Mouse (Mus musculus) cortical plate, adult 2 months (tissue): Measurements from ENCODE around the gene 4933405O20Rik. TPM values are rescaled to one million over a fixed set of nuclear protein-coding genes. Genes with fewer than 3 reads are reported as not detected.

Source experiments
- H3K27ac ChIP-seq: fragments of 200-500 bp; 2 replicates; pipeline ENCODE4 v1.5.1; 2012; ENCODE audit warnings: low read length, control low read depth, inconsistent platforms; ENCODE audit not compliant: insufficient read depth
- H3K4me1 ChIP-seq: fragments of 200-500 bp; 2 replicates; pipeline ENCODE4 v1.6.1; 2011; ENCODE audit warnings: low read length; ENCODE audit not compliant: control insufficient read depth, insufficient read depth
- H3K4me3 ChIP-seq: fragments of 200-500 bp; 2 replicates; pipeline ENCODE4 v1.5.1; 2011; ENCODE audit warnings: mild to moderate bottlenecking, low read length, control low read depth; ENCODE audit not compliant: insufficient read depth
- CTCF ChIP-seq: fragments of 200-500 bp; IDR thresholded peaks from 2 replicates; pipeline ENCODE4 v1.5.1; 2011; ENCODE audit warnings: mild to moderate bottlenecking, control low read depth, low read length; ENCODE audit not compliant: insufficient read depth; ENCODE audit errors: extremely low read depth
- POLR2A ChIP-seq: fragments of 200-500 bp; IDR thresholded peaks from 2 replicates; pipeline ENCODE4 v1.6.1; 2011; ENCODE audit warnings: mild to moderate bottlenecking, low read length, control low read depth; ENCODE audit not compliant: insufficient read depth; ENCODE audit errors: extremely low read depth
- polyA plus RNA-seq: library from polyadenylated mRNA; depleted of rRNA; stranded (reverse); fragments of >200 nt; gene quantifications from 2 replicates; pipeline ENCODE4 v1.2.3, GENCODE M21; 2012; rRNA removed

4933405O20Rik gene
- polyA plus RNA-seq = 0.96 and 1.1 TPM in 2 replicates

DNA sequence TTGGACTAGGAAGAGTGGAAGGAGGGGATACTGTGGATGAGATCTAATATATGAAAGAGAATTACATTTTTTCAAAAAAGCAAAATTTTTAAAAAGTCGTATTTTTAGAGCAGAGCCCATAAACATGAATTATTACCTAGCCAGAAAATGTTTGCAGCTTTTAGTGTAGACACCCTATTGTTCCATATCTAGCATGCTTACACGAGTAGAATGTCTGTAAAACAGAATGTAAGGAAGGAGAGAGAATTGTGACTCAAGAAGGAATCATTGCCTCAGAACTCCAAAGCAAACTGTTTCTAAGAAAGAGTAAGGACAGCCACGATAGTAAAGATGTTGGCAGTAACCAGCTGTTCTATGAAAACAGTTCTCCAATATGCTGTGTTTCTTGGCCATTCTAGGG lies at the start of gene 4933405O20Rik:
Gene 4933405O20Rik, plus strand, starts transcription at position 301 of the 400 bp plus-strand sequence.
- Histone ChIP-seq H3K27ac (no peak within 1 kb of the TSS), H3K4me1 (no peaks in the 10 kb centered on the region), H3K4me3 (no peak within 1 kb of the TSS)
- TF ChIP-seq POLR2A = no peak
- no peak for TF ChIP-seq CTCF

DNA sequence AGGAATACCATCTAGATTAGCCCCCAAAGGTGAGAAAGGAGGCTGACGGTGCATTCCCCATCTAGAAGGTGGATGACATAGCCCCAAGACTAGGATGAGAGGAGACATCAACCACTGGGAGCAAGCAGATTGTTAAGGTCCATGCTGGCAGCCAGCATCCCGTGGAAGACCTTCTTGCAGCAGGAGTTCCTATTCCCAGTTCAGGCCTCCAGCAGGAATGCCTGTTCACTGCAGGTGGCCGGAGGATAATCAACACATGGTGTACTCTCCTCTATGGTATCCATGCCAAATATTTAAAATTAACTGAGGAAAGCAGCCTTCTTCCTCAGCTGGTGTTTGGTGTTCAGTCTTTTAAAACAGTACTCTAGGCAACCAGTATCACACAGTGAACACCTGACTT lies 49.4 kb upstream of the 4933405O20Rik start:
- H3K4me1 ChIP-seq = no peaks in the 10 kb centered on the region
- TF ChIP-seq POLR2A (no peak), CTCF (no peak)
- no peak overlapping the region for H3K4me3 ChIP-seq
- no peak overlapping the region for H3K27ac ChIP-seq

DNA sequence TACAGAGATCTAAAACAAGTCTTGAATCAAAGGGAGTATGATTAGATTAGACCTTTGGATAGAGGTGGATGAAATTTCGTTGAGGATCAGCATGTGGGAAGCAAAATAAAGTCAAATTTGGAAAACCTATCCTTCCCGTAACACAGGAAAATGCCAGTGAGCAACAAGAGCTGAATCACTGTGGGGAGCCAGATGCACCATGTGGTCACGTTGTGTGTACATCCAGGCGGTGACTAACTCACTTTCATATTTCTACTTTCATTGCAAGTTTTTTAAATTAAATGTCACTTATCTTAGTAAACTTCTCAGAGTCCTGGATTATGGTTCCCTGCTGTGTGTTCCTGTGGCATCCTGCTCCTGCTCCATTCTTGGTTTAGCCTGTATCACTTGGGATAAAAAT lies 47.6 kb upstream of the 4933405O20Rik start:
- H3K27ac ChIP-seq = no peak overlapping the region
- TF ChIP-seq POLR2A (no peak), CTCF (no peak)
- H3K4me3 ChIP-seq = no peak overlapping the region
- no peaks in the 10 kb centered on the region for H3K4me1 ChIP-seq

DNA sequence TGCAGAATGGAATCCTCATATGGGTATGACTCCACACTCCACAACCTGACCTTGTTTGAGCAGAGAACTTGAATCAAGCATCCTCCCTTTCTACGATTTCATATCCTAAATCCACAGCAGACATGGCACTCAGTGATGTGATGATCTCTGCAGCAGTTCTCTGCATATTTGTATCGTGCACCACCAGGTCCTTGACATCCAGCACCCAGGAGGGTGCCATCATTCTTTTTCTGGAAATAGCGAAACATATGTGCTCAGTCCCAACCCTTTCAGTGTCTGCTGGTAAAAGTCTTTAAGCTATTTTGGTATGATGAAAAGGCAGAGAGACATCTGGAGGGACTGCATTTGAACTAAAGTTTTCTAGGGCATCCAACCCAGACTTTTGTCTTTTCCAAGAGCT lies 36.3 kb upstream of the 4933405O20Rik start:
- H3K4me1 ChIP-seq = no peaks in the 10 kb centered on the region
- no peak overlapping the region for H3K27ac ChIP-seq
- no peak for TF ChIP-seq POLR2A
- TF ChIP-seq CTCF = no peak
- no peak overlapping the region for H3K4me3 ChIP-seq

DNA sequence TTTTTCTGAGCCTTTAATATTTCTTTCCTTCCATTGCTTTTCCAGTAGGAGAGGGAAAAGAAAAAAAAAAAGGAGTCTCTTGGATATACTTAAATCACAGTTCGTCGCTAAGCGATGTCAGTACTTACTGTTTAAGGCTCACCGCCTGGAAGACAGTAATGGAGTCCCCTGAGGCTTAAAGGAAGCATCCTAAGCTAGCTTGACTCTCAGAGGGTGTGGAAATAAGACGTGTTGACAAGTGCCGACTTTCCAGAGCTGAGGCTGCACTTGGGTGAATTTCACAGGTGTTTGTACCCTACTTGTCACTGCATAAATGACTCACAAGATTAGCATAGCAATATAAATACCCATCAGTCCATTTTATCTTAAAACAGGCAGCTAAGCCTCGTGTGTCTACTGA lies 25.1 kb upstream of the 4933405O20Rik start:
- peaks cover 2% of the 10 kb centered on the region for H3K4me1 ChIP-seq
- TF ChIP-seq POLR2A = no peak
- no peak for TF ChIP-seq CTCF
- no peak overlapping the region for H3K4me3 ChIP-seq
- H3K27ac ChIP-seq = no peak overlapping the region

DNA sequence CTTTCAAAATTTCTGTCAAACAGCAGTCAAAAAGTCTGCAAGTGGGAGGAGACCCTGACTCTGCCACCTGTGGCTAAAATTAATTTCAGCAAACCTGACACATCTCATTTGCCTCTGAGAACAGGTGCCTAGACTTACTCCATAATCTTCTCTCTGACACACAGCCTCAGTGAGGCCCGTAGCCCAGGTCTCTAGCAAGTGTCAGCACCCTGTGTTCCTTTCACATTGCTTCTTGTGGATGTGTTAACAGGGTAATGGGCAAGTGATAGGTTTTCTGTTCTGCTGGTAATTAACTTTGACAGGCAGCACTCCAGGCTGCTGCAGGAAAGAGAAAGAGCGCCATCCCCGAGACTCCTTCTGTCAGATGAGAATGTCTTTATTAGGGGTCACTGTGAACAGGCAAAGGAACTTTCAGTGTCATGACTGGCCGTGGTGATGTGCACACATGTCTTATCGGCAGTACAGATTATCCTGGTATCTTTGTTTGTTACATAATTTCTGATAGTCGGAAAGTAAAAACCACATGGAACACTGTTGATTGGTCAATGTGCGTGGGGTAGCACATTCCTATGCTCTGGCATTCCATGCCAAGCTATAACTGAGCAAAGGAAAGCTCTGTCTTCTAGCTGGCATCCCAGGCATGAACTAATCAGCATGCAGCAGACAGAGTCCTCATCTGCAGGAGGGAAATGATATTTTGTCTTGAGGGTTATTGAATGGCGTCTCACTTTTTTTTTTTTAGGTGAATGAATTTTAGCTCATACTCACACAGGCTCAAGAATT lies 10.2 kb upstream of the 4933405O20Rik start:
- H3K4me1 ChIP-seq = no peaks in the 10 kb centered on the region
- no peak overlapping the region for H3K4me3 ChIP-seq
- no peak for TF ChIP-seq POLR2A
- no peak overlapping the region for H3K27ac ChIP-seq

GRCm38 (mm10) chr7:50614101-50614500 lies 15.1 kb downstream of the 4933405O20Rik start:
- Histone ChIP-seq H3K27ac (no peak overlapping the region), H3K4me1 (no peaks in the 10 kb centered on the region), H3K4me3 (no peak overlapping the region)
- TF ChIP-seq CTCF (no peak), POLR2A (no peak)

- TF ChIP-seq POLR2A = no peak
- TF ChIP-seq CTCF = no peak
- Histone ChIP-seq H3K4me3 (no peak overlapping the region), H3K4me1 (no peaks in the 10 kb centered on the region), H3K27ac (no peak overlapping the region)
Observed at GRCm38 (mm10) chr7:50629186-50629585, 30.2 kb downstream of the 4933405O20Rik start.

GRCm38 (mm10) chr7:50633147-50633546 lies 34.2 kb downstream of the 4933405O20Rik start:
- no peaks in the 10 kb centered on the region for H3K4me1 ChIP-seq
- no peak overlapping the region for H3K4me3 ChIP-seq
- TF ChIP-seq POLR2A = no peak
- no peak for TF ChIP-seq CTCF
- H3K27ac ChIP-seq = no peak overlapping the region
